Mouse (Mus musculus) common myeloid progenitor, adult 5-6 weeks (primary cell): ENCODE measurements around the gene 4931409K22Rik. TPM values are rescaled to one million over a fixed set of nuclear protein-coding genes. Genes with fewer than 3 reads are reported as not detected.

Experiments used
- ATAC-seq: replicated peaks from 2 replicates; pipeline ENCODE4 v1.8.0; 2016; ENCODE audit warnings: low read depth, mild to moderate bottlenecking, moderate TSS enrichment, inconsistent platforms; ENCODE audit not compliant: poor library complexity, severe bottlenecking
- total RNA-seq: library from RNA; stranded (forward); fragments of 200-1000, 187-1606 nt; gene quantifications from 2 replicates; pipeline ENCODE4 v1.2.3, GENCODE M21; 2017

Gene 4931409K22Rik
- total RNA-seq, 1 experiment from 2014 or later, result not detected

GRCm38 (mm10) chr5:24512271-24512670, 44.3 kb downstream of the 4931409K22Rik start:
- no peak for ATAC-seq

GRCm38 (mm10) chr5:24510635-24511034, 46.0 kb downstream of the 4931409K22Rik start:
- ATAC-seq, result 0 out of 2 replicates have a peak, but pooled peaks have one; percentile 36

- no peak for ATAC-seq
Observed at GRCm38 (mm10) chr5:24508406-24508805, 48.2 kb downstream of the 4931409K22Rik start.

DNA sequence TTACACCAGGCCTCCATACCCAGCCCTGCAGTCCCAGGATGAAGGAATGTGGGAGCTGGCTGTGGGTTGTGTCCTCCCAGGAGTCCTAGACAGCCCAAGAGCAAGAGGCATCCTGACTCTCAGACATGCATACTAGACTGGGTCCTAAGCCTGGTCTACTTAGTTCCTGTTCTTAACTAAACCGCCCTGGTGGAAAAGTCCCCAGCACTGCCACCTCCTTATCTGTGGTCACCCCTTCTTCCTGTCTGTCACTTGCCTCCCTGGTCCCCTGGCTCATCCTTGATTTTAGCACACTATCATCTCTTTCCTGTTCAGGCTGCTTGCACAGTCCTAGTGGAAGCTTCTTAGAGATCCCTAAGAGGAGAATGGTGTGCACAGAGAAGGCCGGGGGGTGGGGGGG, 51.1 kb downstream of the 4931409K22Rik start:
- peak; percentile 95 for ATAC-seq

- ATAC-seq, result no peak
Observed at GRCm38 (mm10) chr5:24502786-24503185, 53.8 kb downstream of the 4931409K22Rik start.

- ATAC-seq, result no peak
Observed at GRCm38 (mm10) chr5:24500851-24501250, 55.8 kb downstream of the 4931409K22Rik start.

DNA sequence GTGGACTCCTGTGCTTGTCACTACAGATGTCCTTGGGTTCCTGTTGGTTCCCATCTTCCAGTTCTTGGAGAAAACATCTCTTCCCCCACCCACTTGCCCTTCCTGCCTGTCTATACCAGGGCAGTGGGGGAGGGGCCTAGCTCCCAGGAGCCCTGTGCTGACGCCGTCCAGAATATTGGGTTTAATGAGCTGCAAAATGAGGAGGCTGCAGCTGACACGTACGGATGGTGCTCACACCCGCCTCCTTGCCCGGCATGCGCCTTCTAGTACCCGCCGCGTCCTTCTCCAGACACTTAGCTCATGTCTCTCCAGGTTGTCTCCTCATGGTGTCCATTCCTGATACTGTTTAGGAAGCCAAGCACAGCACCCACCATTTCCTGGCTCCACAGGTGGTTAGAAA, 57.5 kb downstream of the 4931409K22Rik start:
- no peak for ATAC-seq

GRCm38 (mm10) chr5:24497526-24497925, 59.1 kb downstream of the 4931409K22Rik start:
- no peak for ATAC-seq

DNA sequence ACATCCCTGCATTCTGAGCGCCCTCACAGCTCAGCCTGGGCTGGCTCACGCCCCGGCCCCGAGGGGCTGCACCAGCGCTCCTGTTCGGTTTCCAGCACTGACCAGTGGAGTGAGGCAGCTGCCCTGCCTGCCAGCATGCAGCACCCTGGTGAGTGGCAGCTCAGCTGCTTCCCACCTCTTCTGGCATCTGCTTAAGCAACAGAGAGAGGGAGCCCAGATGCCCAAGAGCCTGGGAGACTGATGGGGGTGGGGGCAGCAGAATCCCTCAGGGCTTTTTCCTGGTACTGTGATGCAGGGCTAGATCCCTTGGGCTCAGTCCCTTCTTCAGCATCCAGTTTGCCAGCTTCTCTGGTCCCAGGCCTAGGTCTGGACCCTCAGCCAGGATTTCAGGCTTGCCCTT, 59.9 kb downstream of the 4931409K22Rik start:
- ATAC-seq, result no peak

GRCm38 (mm10) chr5:24495019-24495418, 61.6 kb downstream of the 4931409K22Rik start:
- no peak for ATAC-seq

Other genes starting within 250 kb of the 4931409K22Rik start
- gene Kcnh2, start 205.2 kb downstream of the 4931409K22Rik start, total RNA-seq, result 0.41 and 0.49 TPM in 2 replicates
- gene Nos3, start 192.0 kb downstream of the 4931409K22Rik start, total RNA-seq, result 0.05 TPM in 1 of 2 replicates, not detected in the other
- 0.78 and 4.5 TPM in 2 replicates for gene Atg9b, start 164.7 kb downstream of the 4931409K22Rik start, total RNA-seq
- gene Abcb8, start 163.1 kb downstream of the 4931409K22Rik start, total RNA-seq, result 11.5 and 32.2 TPM in 2 replicates
- not detected in 2 replicates for gene Asic3, start 143.4 kb downstream of the 4931409K22Rik start, total RNA-seq
- gene Cdk5, start 133.3 kb downstream of the 4931409K22Rik start, total RNA-seq, result 13.9 and 14.3 TPM in 2 replicates
- 18.9 and 35.9 TPM in 2 replicates for gene Slc4a2, start 133.0 kb downstream of the 4931409K22Rik start, total RNA-seq
- gene Fastk, start 111.5 kb downstream of the 4931409K22Rik start, total RNA-seq, result 19.0 and 30.9 TPM in 2 replicates
- 9.1 and 9.5 TPM in 2 replicates for gene Tmub1, start 109.0 kb downstream of the 4931409K22Rik start, total RNA-seq
- gene Agap3, start 104.6 kb downstream of the 4931409K22Rik start, total RNA-seq, result 23.6 and 35.8 TPM in 2 replicates
- gene Gbx1, start 29.6 kb downstream of the 4931409K22Rik start, total RNA-seq, result not detected in 2 replicates
- gene Asb10, start 15.8 kb downstream of the 4931409K22Rik start, total RNA-seq, result 0.69 TPM in 1 of 2 replicates, not detected in the other
- gene Abcf2, start 20.7 kb upstream of the 4931409K22Rik start, total RNA-seq, result 107 and 119 TPM in 2 replicates
- gene Chpf2, start 29.9 kb upstream of the 4931409K22Rik start, total RNA-seq, result 12.3 and 13.3 TPM in 2 replicates
- gene Smarcd3, start 67.6 kb upstream of the 4931409K22Rik start, total RNA-seq, result 0.09 TPM in 1 of 2 replicates, not detected in the other
- 44.9 and 49.0 TPM in 2 replicates for gene Nub1, start 128.7 kb upstream of the 4931409K22Rik start, total RNA-seq
- 0.64 and 1.8 TPM in 2 replicates for gene Wdr86, start 173.9 kb upstream of the 4931409K22Rik start, total RNA-seq
- gene Crygn, start 201.2 kb upstream of the 4931409K22Rik start, total RNA-seq, result 12.2 TPM in 1 of 2 replicates, not detected in the other